Mouse (Mus musculus) frontal cortex, adult 2 months (tissue): ENCODE data around the gene Hrh1. TPM values are rescaled to one million over a fixed set of nuclear protein-coding genes. Genes with fewer than 3 reads are reported as not detected.

Source experiments
- DNase-seq, 2 experiments: peaks; one replicate each; pipeline ENCODE4 v3.0.0; 2022; ENCODE audit warnings: low spot score in 1 of 2; ENCODE audit errors: extremely low spot score in 1 of 2
- polyA plus RNA-seq: library from polyadenylated mRNA; depleted of rRNA; stranded (reverse); fragments of >200 nt; gene quantifications from 2 replicates; pipeline ENCODE4 v1.2.3, GENCODE M21; 2012; rRNA removed

Gene Hrh1
- 8.5 and 9.3 TPM in 2 replicates for polyA plus RNA-seq

- DNase-seq: peak in 1 of 2 experiments; percentile 55
Measured at GRCm38 (mm10) chr6:114397691-114398217, at the start of gene Hrh1. Gene Hrh1, plus strand, starts transcription at chr6:114397936.

- DNase-seq: peak in 1 of 2 experiments; percentile 67
Measured at GRCm38 (mm10) chr6:114354635-114355034, 43.1 kb upstream of the Hrh1 start.

- peak in 1 of 2 experiments; percentile 47 for DNase-seq
Measured at GRCm38 (mm10) chr6:114358171-114358570, 39.6 kb upstream of the Hrh1 start.

- DNase-seq: no peak
Measured at GRCm38 (mm10) chr6:114362355-114362754, 35.4 kb upstream of the Hrh1 start.

GRCm38 (mm10) chr6:114363740-114364139 lies 34.0 kb upstream of the Hrh1 start:
- DNase-seq: no peak

GRCm38 (mm10) chr6:114364734-114365133 lies 33.0 kb upstream of the Hrh1 start:
- no peak for DNase-seq

- DNase-seq: no peak
Measured at GRCm38 (mm10) chr6:114366191-114366590, 31.5 kb upstream of the Hrh1 start.

- peak; percentile 78 for DNase-seq
Measured at GRCm38 (mm10) chr6:114367681-114368080, 30.1 kb upstream of the Hrh1 start.

GRCm38 (mm10) chr6:114368196-114368595 lies 29.5 kb upstream of the Hrh1 start:
- DNase-seq: peak in 1 of 2 experiments; percentile 35

GRCm38 (mm10) chr6:114372741-114373140 lies 25.0 kb upstream of the Hrh1 start:
- DNase-seq: peak in 1 of 2 experiments; percentile 39

- no peak for DNase-seq
Measured at GRCm38 (mm10) chr6:114380872-114381271, 16.9 kb upstream of the Hrh1 start.

- DNase-seq: no peak
Measured at GRCm38 (mm10) chr6:114387320-114387719, 10.4 kb upstream of the Hrh1 start.

- DNase-seq: no peak
Measured at GRCm38 (mm10) chr6:114387855-114388254, 9.9 kb upstream of the Hrh1 start.

GRCm38 (mm10) chr6:114390129-114390528 lies 7.6 kb upstream of the Hrh1 start:
- no peak for DNase-seq

- DNase-seq: no peak
Measured at GRCm38 (mm10) chr6:114394982-114395381, 2.8 kb upstream of the Hrh1 start.

- DNase-seq: no peak
Measured at GRCm38 (mm10) chr6:114396605-114397004, 1.1 kb upstream of the Hrh1 start.

- peak in 1 of 2 experiments; percentile 20 for DNase-seq
Measured at GRCm38 (mm10) chr6:114397280-114397679, 456 bp upstream of the Hrh1 start.

GRCm38 (mm10) chr6:114398626-114399025 lies 890 bp downstream of the Hrh1 start:
- DNase-seq: peak in 1 of 2 experiments; percentile 80

GRCm38 (mm10) chr6:114400387-114400786 lies 2.7 kb downstream of the Hrh1 start:
- DNase-seq: no peak

GRCm38 (mm10) chr6:114400841-114401240 lies 3.1 kb downstream of the Hrh1 start:
- no peak for DNase-seq

- DNase-seq: no peak
Measured at GRCm38 (mm10) chr6:114402161-114402560, 4.4 kb downstream of the Hrh1 start.

- DNase-seq: no peak
Measured at GRCm38 (mm10) chr6:114403632-114404031, 5.9 kb downstream of the Hrh1 start.

GRCm38 (mm10) chr6:114404128-114404527 lies 6.4 kb downstream of the Hrh1 start:
- no peak for DNase-seq
